Mouse (Mus musculus): ENCODE data around the gene Ank. TPM values are rescaled to one million over a fixed set of nuclear protein-coding genes. Genes with fewer than 3 reads are reported as not detected.

Gene Ank
- polyA plus RNA-seq, 1 experiment from 2014 or later: 8.9 TPM

DNA sequence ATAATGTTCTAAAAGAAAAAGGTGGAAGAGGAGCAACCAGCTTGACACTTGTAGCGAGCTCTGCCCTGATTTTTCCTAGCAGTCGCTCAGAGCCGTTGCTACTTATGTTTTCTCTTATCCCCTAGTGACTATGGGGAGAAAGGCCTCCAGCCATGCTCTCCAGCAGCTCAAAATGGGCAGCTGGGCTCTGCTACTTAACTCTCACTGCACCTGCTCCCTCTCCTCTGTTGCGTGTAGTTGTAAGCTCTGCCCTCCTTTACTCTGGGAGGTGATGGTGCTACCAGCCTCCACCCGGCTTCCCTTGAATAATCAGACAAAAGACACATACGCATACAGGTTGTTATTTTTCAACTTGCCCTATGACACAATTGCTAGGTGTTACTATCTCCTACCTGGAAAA lies 101.9 kb downstream of the Ank start:
- peaks cover 42% of the 10 kb centered on the region for H3K36me3 ChIP-seq
- 85% methylated on average over 6 of the region's 6 CpGs for WGBS
- H3K4me1 ChIP-seq: peaks cover 16% of the 10 kb centered on the region; the same call in 1 of the 2 replicates
- no peak for ATAC-seq (ENCODE audit: insufficient number of reproducible peaks, insufficient read depth, low FRiP score, low TSS enrichment, low read depth)
- H3K4me3 ChIP-seq: no peak overlapping the region
- no peak overlapping the region for H3K9ac ChIP-seq
- H3K27me3 ChIP-seq: no peaks in the 10 kb centered on the region
- H3K4me2 ChIP-seq: no peak overlapping the region
- no peaks in the 10 kb centered on the region for H3K9me3 ChIP-seq
- no peak overlapping the region for H3K27ac ChIP-seq

DNA sequence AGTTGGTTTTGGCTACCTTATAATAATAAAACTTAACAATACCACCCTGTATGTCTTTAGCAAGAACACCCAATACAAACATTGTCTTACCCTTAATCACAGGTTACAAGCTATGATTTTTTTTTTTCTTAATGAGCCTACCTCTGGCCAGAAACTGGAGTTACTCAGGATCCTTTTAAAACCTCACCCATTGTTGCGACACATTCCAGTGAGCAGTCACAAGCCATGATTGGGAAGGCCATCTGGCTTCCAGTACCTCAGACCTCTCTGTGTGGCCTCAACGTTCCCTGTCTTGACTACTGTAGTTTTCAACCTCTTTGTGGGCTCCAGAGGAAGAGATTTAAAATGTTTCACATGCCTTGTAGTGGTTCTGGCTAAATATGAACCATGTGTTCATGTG lies 103.4 kb downstream of the Ank start:
- ATAC-seq (ENCODE audit: insufficient number of reproducible peaks, insufficient read depth, low FRiP score, low TSS enrichment, low read depth): no peak
- Histone ChIP-seq H3K4me2 (no peak overlapping the region), H3K36me3 (peaks cover 39% of the 10 kb centered on the region), H3K9ac (no peak overlapping the region), H3K27ac (0 out of 2 replicates have a peak overlapping the region, but pooled peaks have one; percentile 39), H3K27me3 (no peaks in the 10 kb centered on the region), H3K4me1 (peaks cover 14% of the 10 kb centered on the region; the same call in 1 of the 2 replicates), H3K4me3 (no peak overlapping the region), H3K9me3 (no peaks in the 10 kb centered on the region)
- 35% methylated on average over 2 of the region's 2 CpGs for WGBS

DNA sequence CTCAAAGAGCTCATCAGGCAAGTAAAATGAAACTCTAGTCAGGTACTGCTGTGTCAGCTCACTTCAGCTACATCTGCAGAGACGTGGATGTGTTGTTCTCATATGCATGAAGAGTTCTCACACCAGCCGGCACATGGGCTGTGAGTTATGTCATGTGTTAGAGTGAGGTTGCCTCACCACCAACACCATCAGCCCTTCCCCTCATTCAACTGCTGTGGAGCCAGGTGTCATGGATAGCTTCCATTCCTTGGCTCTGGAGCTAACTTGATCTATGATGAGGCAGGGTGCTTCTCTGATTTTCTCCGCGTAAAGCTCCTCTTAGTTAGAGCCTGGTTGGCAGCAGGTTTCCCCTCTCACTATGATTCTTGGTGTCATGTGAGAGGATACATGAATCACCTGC lies 103.9 kb downstream of the Ank start:
- Histone ChIP-seq H3K9ac (no peak overlapping the region), H3K27me3 (no peaks in the 10 kb centered on the region), H3K4me1 (peaks cover 16% of the 10 kb centered on the region), H3K4me2 (no peak overlapping the region), H3K36me3 (peaks cover 37% of the 10 kb centered on the region), H3K4me3 (no peak overlapping the region), H3K9me3 (no peaks in the 10 kb centered on the region), H3K27ac (no peak overlapping the region)
- WGBS: 67% methylated on average over 4 of the region's 4 CpGs
- ATAC-seq (ENCODE audit: insufficient number of reproducible peaks, insufficient read depth, low FRiP score, low TSS enrichment, low read depth): no peak

DNA sequence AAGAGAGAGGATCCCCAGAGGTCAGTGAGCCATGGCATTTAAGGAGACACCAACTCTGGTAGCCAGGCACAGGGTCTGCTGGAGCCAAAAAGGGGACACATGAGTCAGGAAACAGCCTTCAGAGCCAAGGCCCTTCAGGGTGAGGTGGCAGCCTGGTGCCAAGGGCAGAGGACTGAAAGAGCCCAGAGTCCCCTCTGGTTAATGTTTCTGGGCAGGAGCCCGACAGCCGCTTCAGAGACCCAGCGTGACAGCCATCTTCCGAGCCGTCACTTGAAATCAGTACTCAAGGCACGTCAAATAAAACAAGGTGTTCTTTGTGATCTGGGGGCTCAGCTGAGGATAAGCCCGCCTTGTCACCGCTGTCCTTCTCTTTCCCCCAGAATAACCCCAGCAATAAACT lies 104.7 kb downstream of the Ank start:
- no peak for ATAC-seq (ENCODE audit: insufficient number of reproducible peaks, insufficient read depth, low FRiP score, low TSS enrichment, low read depth)
- peaks cover 19% of the 10 kb centered on the region for H3K4me1 ChIP-seq
- no peaks in the 10 kb centered on the region for H3K27me3 ChIP-seq
- no peak overlapping the region for H3K9ac ChIP-seq
- WGBS: 82% methylated on average over 8 of the region's 8 CpGs
- no peak overlapping the region for H3K27ac ChIP-seq
- H3K4me2 ChIP-seq: no peak overlapping the region
- H3K4me3 ChIP-seq: no peak overlapping the region
- H3K9me3 ChIP-seq: no peaks in the 10 kb centered on the region
- H3K36me3 ChIP-seq: peaks cover 29% of the 10 kb centered on the region

DNA sequence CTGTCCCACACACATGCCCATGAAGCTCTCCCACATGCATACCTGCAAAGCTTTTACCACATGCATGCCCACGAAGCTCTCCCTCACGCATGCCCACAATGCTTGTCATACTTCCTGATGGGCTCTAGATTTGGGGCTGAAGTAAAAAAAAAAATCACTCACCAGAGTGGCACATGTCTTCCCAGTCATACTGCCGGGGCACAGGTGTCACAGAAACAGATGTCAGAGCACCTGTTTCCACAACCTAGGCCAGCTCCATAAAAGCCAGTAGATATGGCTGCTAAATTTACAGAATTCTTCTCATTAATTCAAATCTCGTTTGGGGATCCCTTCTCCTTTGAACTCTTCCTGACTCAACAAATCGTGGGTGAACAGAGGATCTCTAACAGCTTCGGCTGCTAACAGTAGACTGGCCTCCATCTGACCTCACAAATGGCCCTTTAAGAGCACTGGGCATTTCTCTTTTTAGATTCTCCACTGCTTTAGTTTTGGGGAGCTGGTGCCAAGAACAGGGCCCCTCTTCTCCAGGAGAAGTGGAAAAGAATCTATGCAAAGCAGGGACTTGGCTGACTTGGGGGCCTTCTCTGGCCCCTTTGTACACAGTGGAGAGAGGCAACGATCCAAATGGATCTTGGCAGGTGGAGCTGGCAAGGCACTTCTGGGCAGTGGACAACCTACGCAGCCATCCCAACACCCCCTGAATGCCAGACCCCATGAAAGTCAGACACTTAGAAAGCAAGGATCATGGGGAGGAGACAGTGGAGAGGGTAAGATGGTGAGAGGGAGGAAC lies 108.7 kb downstream of the Ank start:
- Histone ChIP-seq H3K9me3 (no peaks in the 10 kb centered on the region), H3K4me3 (no peak overlapping the region), H3K4me2 (no peak overlapping the region), H3K27ac (no peak overlapping the region), H3K36me3 (peaks cover 17% of the 10 kb centered on the region), H3K9ac (no peak overlapping the region), H3K4me1 (peaks cover 7% of the 10 kb centered on the region), H3K27me3 (no peaks in the 10 kb centered on the region)
- ATAC-seq (ENCODE audit: insufficient number of reproducible peaks, insufficient read depth, low FRiP score, low TSS enrichment, low read depth): no peak
- WGBS: 81% methylated on average over 8 of the region's 8 CpGs

DNA sequence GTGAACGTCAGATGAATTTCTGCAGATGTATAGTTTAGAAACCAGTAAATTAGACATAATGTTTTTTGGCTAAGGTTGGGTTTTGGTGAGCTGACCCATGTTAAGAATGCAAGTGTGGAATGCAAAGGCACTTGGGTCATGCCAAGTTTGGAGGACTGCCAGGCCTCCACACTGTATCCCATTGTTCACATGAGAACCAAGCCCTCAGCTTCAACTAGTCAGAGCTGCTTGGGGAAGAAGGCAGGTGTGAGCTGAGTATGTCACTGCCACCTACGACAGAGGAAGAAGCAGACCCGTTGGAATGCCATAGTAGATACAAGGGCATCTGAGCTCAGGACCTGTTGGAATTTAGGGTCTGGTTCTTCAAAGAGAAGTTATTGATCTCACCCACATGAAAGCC lies 109.5 kb downstream of the Ank start:
- no peaks in the 10 kb centered on the region for H3K27me3 ChIP-seq
- no peak overlapping the region for H3K4me2 ChIP-seq
- ATAC-seq (ENCODE audit: insufficient number of reproducible peaks, insufficient read depth, low FRiP score, low TSS enrichment, low read depth): no peak
- H3K9me3 ChIP-seq: no peaks in the 10 kb centered on the region
- no peak overlapping the region for H3K9ac ChIP-seq
- peaks cover 17% of the 10 kb centered on the region for H3K36me3 ChIP-seq
- H3K4me3 ChIP-seq: no peak overlapping the region
- H3K4me1 ChIP-seq: peaks cover 4% of the 10 kb centered on the region
- no peak overlapping the region for H3K27ac ChIP-seq
- 66% methylated on average over 3 of the region's 3 CpGs for WGBS

DNA sequence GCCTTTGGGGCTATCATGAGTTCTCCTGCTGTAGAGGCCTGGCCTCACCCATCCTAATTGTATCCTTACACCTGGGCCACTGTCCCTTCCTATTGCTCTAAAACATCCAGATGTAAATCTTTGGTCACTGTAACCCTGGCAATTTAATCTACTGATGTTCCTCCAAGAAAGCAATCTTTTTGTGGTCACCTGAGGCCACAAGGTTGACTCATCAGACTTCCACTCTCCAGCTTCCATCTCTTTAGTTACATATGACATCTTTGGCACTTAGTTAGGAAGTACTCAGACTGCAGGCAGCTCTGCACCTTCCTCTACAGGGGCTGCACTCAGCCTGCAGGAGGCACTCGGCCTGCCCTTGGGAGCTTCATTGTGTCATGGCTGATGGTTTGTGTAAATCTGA lies 110.4 kb downstream of the Ank start:
- peaks cover 4% of the 10 kb centered on the region for H3K4me1 ChIP-seq
- H3K27me3 ChIP-seq: no peaks in the 10 kb centered on the region
- ATAC-seq (ENCODE audit: insufficient number of reproducible peaks, insufficient read depth, low FRiP score, low TSS enrichment, low read depth): no peak
- no peak overlapping the region for H3K4me3 ChIP-seq
- H3K9ac ChIP-seq: no peak overlapping the region
- H3K4me2 ChIP-seq: no peak overlapping the region
- H3K36me3 ChIP-seq: peaks cover 12% of the 10 kb centered on the region
- H3K9me3 ChIP-seq: no peaks in the 10 kb centered on the region
- 88% methylated on average over 1 of the region's 1 CpGs for WGBS
- H3K27ac ChIP-seq: no peak overlapping the region

DNA sequence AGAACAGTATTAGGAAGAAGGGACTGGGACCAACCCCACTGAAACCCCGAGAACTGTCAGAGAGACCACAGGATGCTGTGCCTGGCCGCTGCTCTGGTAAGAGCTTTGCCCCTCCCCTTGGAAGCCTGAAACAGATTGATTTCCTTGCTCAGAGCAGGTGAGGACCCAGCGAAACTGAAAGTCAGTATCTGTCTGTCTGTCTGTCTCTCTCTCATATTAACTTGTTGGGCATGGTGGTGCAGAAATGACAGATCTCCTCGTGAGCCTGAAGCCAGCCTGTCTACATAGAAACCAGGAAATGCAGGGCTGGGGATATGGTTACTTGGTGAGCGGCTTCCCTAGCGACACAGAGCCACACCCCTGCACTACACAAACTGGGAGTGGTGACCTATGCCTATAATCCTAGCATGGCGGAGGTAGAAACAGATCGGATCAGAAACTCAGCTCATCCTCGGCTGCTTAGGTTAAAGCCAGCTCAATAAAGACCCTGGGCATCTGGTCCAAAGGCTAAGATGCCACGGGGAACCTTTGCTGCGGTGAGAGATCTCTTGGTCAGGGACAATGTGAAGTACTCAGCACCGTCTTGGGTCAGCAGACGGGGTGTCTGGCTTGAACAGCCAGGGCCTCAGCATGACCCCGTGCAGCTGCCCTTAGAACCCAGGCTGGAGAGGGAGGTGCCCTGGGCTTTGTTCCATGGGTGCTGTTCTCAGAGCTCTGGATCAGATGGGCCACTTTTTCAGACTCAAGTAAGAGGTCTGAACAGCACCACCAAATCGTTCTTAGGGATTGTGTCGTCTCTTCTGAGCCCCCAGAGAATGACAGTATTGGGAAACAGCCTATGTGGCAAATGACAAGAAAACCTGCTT lies 111.7 kb downstream of the Ank start:
- WGBS: 78% methylated on average over 16 of the region's 16 CpGs
- no peaks in the 10 kb centered on the region for H3K9me3 ChIP-seq

DNA sequence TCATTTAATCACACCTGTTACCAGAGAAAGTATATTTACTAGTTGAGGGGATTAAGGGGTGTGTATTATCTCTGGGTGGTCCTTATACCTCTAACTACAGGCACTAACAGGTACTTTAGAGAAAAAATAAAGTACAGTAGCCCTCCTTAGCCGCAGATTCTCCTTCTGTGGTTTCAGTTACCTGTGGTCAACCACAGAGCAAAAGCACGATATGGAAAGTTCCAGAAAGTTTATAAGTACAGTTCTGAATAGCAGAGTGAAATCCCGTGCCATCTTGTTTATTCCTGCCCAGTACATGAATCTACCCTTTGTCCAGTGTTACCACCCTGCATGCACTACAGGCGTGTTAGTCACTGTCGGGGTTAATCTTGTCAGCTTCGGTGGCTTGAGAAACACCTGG lies 112.4 kb downstream of the Ank start:
- peaks cover 4% of the 10 kb centered on the region for H3K4me1 ChIP-seq
- no peaks in the 10 kb centered on the region for H3K9me3 ChIP-seq
- ATAC-seq (ENCODE audit: insufficient number of reproducible peaks, insufficient read depth, low FRiP score, low TSS enrichment, low read depth): no peak
- no peak overlapping the region for H3K27ac ChIP-seq
- no peak overlapping the region for H3K4me2 ChIP-seq
- H3K36me3 ChIP-seq: 0 out of 2 replicates have a peak, but pooled peaks cover 8% of the 10 kb centered on the region
- no peak overlapping the region for H3K4me3 ChIP-seq
- H3K9ac ChIP-seq: no peak overlapping the region
- 81% methylated on average over 6 of the region's 6 CpGs for WGBS
- H3K27me3 ChIP-seq: no peaks in the 10 kb centered on the region

More for the DNA sequence above, 111.7 kb downstream of the Ank start:
- H3K9ac ChIP-seq: no peak overlapping the region
- H3K27me3 ChIP-seq: no peaks in the 10 kb centered on the region
- H3K4me1 ChIP-seq: peaks cover 4% of the 10 kb centered on the region
- H3K36me3 ChIP-seq: 0 out of 2 replicates have a peak, but pooled peaks cover 4% of the 10 kb centered on the region
- H3K4me2 ChIP-seq: no peak overlapping the region
- H3K4me3 ChIP-seq: no peak overlapping the region
- no peak for ATAC-seq (ENCODE audit: insufficient number of reproducible peaks, insufficient read depth, low FRiP score, low TSS enrichment, low read depth)
- H3K27ac ChIP-seq: no peak overlapping the region

DNA sequence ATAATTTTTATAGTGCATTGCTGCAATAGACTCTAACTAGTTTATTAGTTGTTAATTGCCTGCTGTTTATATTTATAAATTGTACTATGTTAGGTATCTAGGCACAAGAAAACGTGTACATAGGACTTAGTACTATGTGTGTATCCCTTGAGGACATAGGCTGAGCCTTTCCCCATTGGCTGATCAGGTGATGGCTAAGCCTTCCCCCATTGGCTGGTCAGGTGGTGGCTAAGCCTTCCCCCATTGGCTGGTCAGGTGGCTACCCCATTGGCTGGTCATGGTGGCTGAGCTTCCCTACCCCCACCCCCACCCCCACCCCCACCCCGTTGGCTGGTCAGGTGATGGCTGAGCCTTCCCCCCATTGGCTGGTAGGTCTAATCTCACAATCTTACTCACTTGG lies 113.4 kb downstream of the Ank start:
- H3K36me3 ChIP-seq: 0 out of 2 replicates have a peak, but pooled peaks cover 12% of the 10 kb centered on the region
- no peak overlapping the region for H3K27ac ChIP-seq
- 86% methylated on average over 2 of the region's 2 CpGs for WGBS
- no peak overlapping the region for H3K4me3 ChIP-seq
- no peak for ATAC-seq (ENCODE audit: insufficient number of reproducible peaks, insufficient read depth, low FRiP score, low TSS enrichment, low read depth)
- no peak overlapping the region for H3K4me2 ChIP-seq
- no peaks in the 10 kb centered on the region for H3K27me3 ChIP-seq
- no peak overlapping the region for H3K9ac ChIP-seq
- no peaks in the 10 kb centered on the region for H3K9me3 ChIP-seq
- H3K4me1 ChIP-seq: peaks cover 4% of the 10 kb centered on the region

DNA sequence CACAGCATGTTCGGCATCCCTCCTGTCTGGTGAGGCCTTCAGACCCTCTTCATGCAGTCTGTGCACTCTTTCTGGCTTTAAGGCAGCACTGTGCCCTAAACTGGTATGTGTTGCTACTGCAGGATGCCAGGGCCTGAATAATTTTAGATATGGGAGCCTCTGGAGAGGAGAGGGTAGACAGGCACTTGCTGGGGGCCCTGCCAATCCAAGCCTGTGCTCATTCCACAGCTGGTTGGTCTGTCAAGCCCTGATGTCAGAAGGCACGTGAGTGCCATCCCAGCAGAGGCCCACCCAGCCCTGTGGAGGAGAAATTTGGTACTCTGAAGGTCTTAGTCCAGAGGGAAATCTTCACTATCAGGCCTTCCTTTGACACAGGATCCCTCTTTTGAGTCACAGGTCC lies 114.3 kb downstream of the Ank start:
- H3K4me2 ChIP-seq: no peak overlapping the region
- no peaks in the 10 kb centered on the region for H3K27me3 ChIP-seq
- no peaks in the 10 kb centered on the region for H3K4me1 ChIP-seq
- no peak for ATAC-seq (ENCODE audit: insufficient number of reproducible peaks, insufficient read depth, low FRiP score, low TSS enrichment, low read depth)
- 77% methylated on average over 2 of the region's 2 CpGs for WGBS
- no peak overlapping the region for H3K27ac ChIP-seq
- no peaks in the 10 kb centered on the region for H3K9me3 ChIP-seq
- H3K4me3 ChIP-seq: no peak overlapping the region
- peaks cover 18% of the 10 kb centered on the region; the same call in 1 of the 2 replicates for H3K36me3 ChIP-seq
- no peak overlapping the region for H3K9ac ChIP-seq
